Mouse (Mus musculus): ENCODE results near the gene Gm1673.

DNA sequence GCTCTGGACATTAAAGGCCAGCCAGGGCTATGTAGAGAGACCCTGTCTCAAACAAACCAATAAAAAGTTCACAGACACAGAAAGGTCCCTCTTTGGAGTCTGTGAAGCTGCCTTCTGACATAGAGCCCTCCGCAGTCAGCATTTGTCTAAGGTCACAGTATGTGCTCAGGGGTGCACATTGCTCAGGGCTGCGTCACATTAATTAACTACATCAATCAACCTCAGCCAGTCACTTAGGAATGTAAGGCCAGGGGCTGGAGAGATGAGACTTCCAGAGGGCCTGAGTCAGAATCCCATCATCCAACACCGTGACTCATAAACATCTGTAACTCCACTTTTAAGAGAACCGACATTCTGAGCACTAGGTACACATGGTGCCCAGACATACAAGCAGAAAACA lies 27.4 kb upstream of the Gm1673 start:
- TF ChIP-seq CTCF (IDR thresholded peaks at IDR 0.05; ENCODE audit: control insufficient read depth, insufficient read depth, insufficient read length) = no peak
- no peak for TF ChIP-seq MYOG (IDR thresholded peaks at IDR 0.05; ENCODE audit: control insufficient read depth, extremely low read depth, insufficient read length)
- TF ChIP-seq MYOD1 (IDR thresholded peaks at IDR 0.05; ENCODE audit: control insufficient read depth, insufficient read length, low read depth) = peak; percentile 7
- no peak for TF ChIP-seq MAX (IDR thresholded peaks at IDR 0.05)
- no peak for TF ChIP-seq USF1 (IDR thresholded peaks at IDR 0.05; ENCODE audit: low read depth)
- no peak for TF ChIP-seq CEBPB (IDR thresholded peaks at IDR 0.05; ENCODE audit: low read depth)
- peak; percentile 66 for TF ChIP-seq FOSL1 (IDR thresholded peaks at IDR 0.05; ENCODE audit: insufficient read depth, low read length, poor library complexity, severe bottlenecking)

Measured in C2C12 (cell line).